ENCODE assay signal across 9 mouse cellular contexts in the genomic region with DNA sequence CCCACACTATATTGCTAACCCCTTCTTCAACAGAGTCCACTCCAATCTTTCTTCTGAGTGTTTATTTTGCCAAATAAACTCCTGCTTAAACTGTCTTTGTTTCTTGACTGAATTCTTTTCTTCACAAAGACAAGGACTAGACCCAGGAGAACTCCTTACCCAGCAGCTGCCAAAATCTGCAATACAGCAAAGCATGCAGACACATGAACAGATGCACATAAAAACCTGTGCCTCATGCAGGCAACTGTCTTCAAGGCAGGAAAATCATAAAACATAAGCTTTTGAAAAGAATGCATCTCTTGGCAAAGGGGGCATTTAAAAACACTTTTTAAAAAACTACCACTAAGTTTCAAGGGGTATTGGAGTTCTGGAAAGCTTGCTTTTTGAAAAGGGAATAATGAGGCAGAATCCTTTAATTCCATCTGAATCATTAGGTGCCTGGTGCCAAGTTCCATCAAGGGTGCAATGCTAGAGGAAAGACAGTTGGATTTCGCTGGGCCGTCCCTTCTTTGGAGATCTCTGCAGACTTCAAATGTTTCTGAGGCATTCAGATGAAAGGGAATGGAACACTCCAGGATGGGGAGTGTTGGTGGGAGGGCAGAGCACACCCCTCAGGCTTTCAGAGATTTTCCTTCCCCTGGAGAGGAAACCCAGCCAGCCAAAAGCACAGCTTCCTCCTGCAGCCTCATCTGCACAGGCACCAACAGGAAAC.
A peak's percentile ranks its signal among the peaks of the same experiment; 100 is the strongest.
DNase-seq lines count a peak whose midpoint lies in the region; ATAC-seq lines count a peak whose summit lies in the region.
"Had no signal": no experiment of that assay in that cellular context is flagged by ENCODE, and none has a peak within 500 bp of the region (broad histone marks: within the 10 kb centered on the region; RNA-seq: fewer than 3 reads in every experiment).

No protein-coding gene starts in this region.

- H3K9me3 ChIP-seq in heart, embryonic 11.5 days (replicated peaks; ENCODE audit: control insufficient read depth, low read length): no peaks in the 10 kb centered on the region

- no peaks in the 10 kb centered on the region for H3K27me3 ChIP-seq in heart, embryonic 11.5 days (ENCODE audit: control insufficient read depth, insufficient read depth, low read length)
- H3K27me3 ChIP-seq: CH12.LX had no signal

- no peak overlapping the region for H3K4me3 ChIP-seq in heart, embryonic 11.5 days (ENCODE audit: low read depth, low read length)

- H3K4me2 ChIP-seq in heart, embryonic 11.5 days: no peak overlapping the region

- no peak for ATAC-seq in heart, embryonic 11.5 days (replicated peaks; ENCODE audit: insufficient number of reproducible peaks, low FRiP score, low TSS enrichment)
- ATAC-seq in megakaryocyte progenitor cell, adult 5-6 weeks (replicated peaks; ENCODE audit: poor library complexity): no peak

- DNase-seq in heart, adult 18-20 months: peak; percentile 26 to 35
- peak; percentile 12 for DNase-seq in retina, postnatal 1 day
- no peak for DNase-seq in retina, embryonic 14.5 days (ENCODE audit: low spot score)
- DNase-seq in kidney, postnatal 14 days: peak; percentile 39
- DNase-seq in spleen, adult 18-20 months: no peak
- DNase-seq in adrenal gland, postnatal 14 days: no peak

- 30% methylated on average over 2 of the region's 2 CpGs for WGBS in heart, embryonic 11.5 days (ENCODE audit: insufficient replicate concordance)

- H3K9ac ChIP-seq in heart, embryonic 11.5 days (ENCODE audit: low read depth, low read length): no peak overlapping the region

- H3K36me3 ChIP-seq in heart, embryonic 11.5 days (ENCODE audit: control insufficient read depth, insufficient read depth, low read length): no peaks in the 10 kb centered on the region

- H3K27ac ChIP-seq in heart, embryonic 11.5 days (ENCODE audit: low read depth, low read length): no peak overlapping the region

- H3K4me1 ChIP-seq in heart, embryonic 11.5 days (ENCODE audit: control insufficient read depth, insufficient read depth, low read length): 0 out of 2 replicates have a peak, but pooled peaks cover 7% of the 10 kb centered on the region

Comparison
In these comparisons a context has a peak if more than half of its experiments do, and no peak if none do; other contexts are left out.
1. DNase-seq: peak in heart, adult 18-20 months (2 of 2), retina, postnatal 1 day (single experiment) and kidney, postnatal 14 days (single experiment); none in retina, embryonic 14.5 days (single experiment), spleen, adult 18-20 months (0 of 2) and adrenal gland, postnatal 14 days (single experiment).